Mouse (Mus musculus): ENCODE results near the gene Rpl23. TPM values are rescaled to one million over a fixed set of nuclear protein-coding genes. Genes with fewer than 3 reads are reported as not detected.

Rpl23 gene
- polyA plus RNA-seq, 1 experiment from 2014 or later = 538 TPM

- TF ChIP-seq CTCF (IDR thresholded peaks at IDR 0.05; ENCODE audit: low read depth) = no peak
- Histone ChIP-seq H3K4me3 (ENCODE audit: low read depth, low read length) (no peak overlapping the region), H3K9ac (ENCODE audit: low read depth, low read length) (no peak overlapping the region), H3K27me3 (replicated peaks; ENCODE audit: control insufficient read depth, insufficient read depth, low read length) (no peaks in the 10 kb centered on the region), H3K9me3 (ENCODE audit: control insufficient read depth) (no peaks in the 10 kb centered on the region), H3K4me2 (replicated peaks; ENCODE audit: low read depth) (no peak overlapping the region), H3K27ac (ENCODE audit: low read depth, low read length) (peak overlapping the region; percentile 28; the same call in 1 of the 2 replicates), H3K36me3 (ENCODE audit: control insufficient read depth, insufficient read depth) (peaks cover 65% of the 10 kb centered on the region), H3K4me1 (replicated peaks; ENCODE audit: control insufficient read depth, insufficient read depth, low read length) (peaks cover 7% of the 10 kb centered on the region; the same call in 1 of the 2 replicates)
- 44% methylated on average over 7 of the region's 7 CpGs for WGBS
- no peak for ATAC-seq
Measured at GRCm38 (mm10) chr11:97826414-97826813, 44.2 kb upstream of the Rpl23 start.

GRCm38 (mm10) chr11:97825971-97826370, 43.7 kb upstream of the Rpl23 start:
- Histone ChIP-seq H3K9me3 (ENCODE audit: control insufficient read depth) (no peaks in the 10 kb centered on the region), H3K9ac (ENCODE audit: low read depth, low read length) (no peak overlapping the region), H3K4me3 (ENCODE audit: low read depth, low read length) (no peak overlapping the region), H3K27ac (ENCODE audit: low read depth, low read length) (peak overlapping the region; percentile 28; the same call in 1 of the 2 replicates), H3K4me1 (replicated peaks; ENCODE audit: control insufficient read depth, insufficient read depth, low read length) (peaks cover 7% of the 10 kb centered on the region; the same call in 1 of the 2 replicates), H3K27me3 (replicated peaks; ENCODE audit: control insufficient read depth, insufficient read depth, low read length) (no peaks in the 10 kb centered on the region), H3K4me2 (replicated peaks; ENCODE audit: low read depth) (no peak overlapping the region), H3K36me3 (ENCODE audit: control insufficient read depth, insufficient read depth) (peaks cover 68% of the 10 kb centered on the region)
- no peak for ATAC-seq
- WGBS = 54% methylated on average over 9 of the region's 9 CpGs
- TF ChIP-seq CTCF (IDR thresholded peaks at IDR 0.05; ENCODE audit: low read depth) = no peak

DNA sequence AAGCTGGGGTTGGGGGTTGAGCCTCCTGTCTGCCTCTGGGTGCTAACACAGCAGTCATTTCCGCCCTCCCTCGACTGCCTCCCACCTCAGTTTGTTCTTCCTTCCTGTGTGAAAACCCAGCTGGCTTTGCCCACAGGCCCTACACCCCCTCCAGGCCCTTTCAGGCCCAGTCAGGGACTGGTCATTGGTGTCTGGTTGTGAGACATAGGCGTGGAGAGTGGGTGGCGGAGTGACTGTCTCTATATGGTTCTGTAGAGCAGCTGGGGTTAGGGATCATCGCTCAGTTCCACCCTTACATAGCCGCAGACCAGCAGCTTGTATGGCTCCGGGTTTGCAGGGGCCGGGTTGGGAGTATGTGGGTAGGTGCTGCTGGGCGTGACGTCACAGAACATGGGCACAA, 43.1 kb upstream of the Rpl23 start:
- Histone ChIP-seq H3K9ac (ENCODE audit: low read depth, low read length) (no peak overlapping the region), H3K4me2 (replicated peaks; ENCODE audit: low read depth) (no peak overlapping the region), H3K27me3 (replicated peaks; ENCODE audit: control insufficient read depth, insufficient read depth, low read length) (no peaks in the 10 kb centered on the region), H3K27ac (ENCODE audit: low read depth, low read length) (no peak overlapping the region), H3K4me1 (replicated peaks; ENCODE audit: control insufficient read depth, insufficient read depth, low read length) (peaks cover 9% of the 10 kb centered on the region; the same call in 1 of the 2 replicates), H3K4me3 (ENCODE audit: low read depth, low read length) (no peak overlapping the region), H3K9me3 (ENCODE audit: control insufficient read depth) (no peaks in the 10 kb centered on the region), H3K36me3 (ENCODE audit: control insufficient read depth, insufficient read depth) (peaks cover 71% of the 10 kb centered on the region)
- no peak for ATAC-seq
- 80% methylated on average over 10 of the region's 10 CpGs for WGBS
- no peak for TF ChIP-seq CTCF (IDR thresholded peaks at IDR 0.05; ENCODE audit: low read depth)

GRCm38 (mm10) chr11:97824895-97825294, 42.7 kb upstream of the Rpl23 start:
- Histone ChIP-seq H3K4me1 (replicated peaks; ENCODE audit: control insufficient read depth, insufficient read depth, low read length) (peaks cover 13% of the 10 kb centered on the region; the same call in 1 of the 2 replicates), H3K4me2 (replicated peaks; ENCODE audit: low read depth) (no peak overlapping the region), H3K9me3 (ENCODE audit: control insufficient read depth) (no peaks in the 10 kb centered on the region), H3K27ac (ENCODE audit: low read depth, low read length) (peak overlapping the region; percentile 2; the same call in 1 of the 2 replicates), H3K9ac (ENCODE audit: low read depth, low read length) (no peak overlapping the region), H3K4me3 (ENCODE audit: low read depth, low read length) (no peak overlapping the region), H3K36me3 (ENCODE audit: control insufficient read depth, insufficient read depth) (peaks cover 72% of the 10 kb centered on the region), H3K27me3 (replicated peaks; ENCODE audit: control insufficient read depth, insufficient read depth, low read length) (no peaks in the 10 kb centered on the region)
- TF ChIP-seq CTCF (IDR thresholded peaks at IDR 0.05; ENCODE audit: low read depth) = no peak
- no peak for ATAC-seq
- WGBS = 73% methylated on average over 6 of the region's 6 CpGs

GRCm38 (mm10) chr11:97824168-97824567, 41.9 kb upstream of the Rpl23 start:
- Histone ChIP-seq H3K9me3 (ENCODE audit: control insufficient read depth) (no peaks in the 10 kb centered on the region), H3K4me3 (ENCODE audit: low read depth, low read length) (no peak overlapping the region), H3K36me3 (ENCODE audit: control insufficient read depth, insufficient read depth) (peaks cover 68% of the 10 kb centered on the region), H3K9ac (ENCODE audit: low read depth, low read length) (no peak overlapping the region), H3K4me1 (replicated peaks; ENCODE audit: control insufficient read depth, insufficient read depth, low read length) (peaks cover 13% of the 10 kb centered on the region; the same call in 1 of the 2 replicates), H3K4me2 (replicated peaks; ENCODE audit: low read depth) (no peak overlapping the region), H3K27ac (ENCODE audit: low read depth, low read length) (no peak overlapping the region), H3K27me3 (replicated peaks; ENCODE audit: control insufficient read depth, insufficient read depth, low read length) (no peaks in the 10 kb centered on the region)
- ATAC-seq = no peak
- no peak for TF ChIP-seq CTCF (IDR thresholded peaks at IDR 0.05; ENCODE audit: low read depth)
- 95% methylated on average over 11 of the region's 11 CpGs for WGBS

DNA sequence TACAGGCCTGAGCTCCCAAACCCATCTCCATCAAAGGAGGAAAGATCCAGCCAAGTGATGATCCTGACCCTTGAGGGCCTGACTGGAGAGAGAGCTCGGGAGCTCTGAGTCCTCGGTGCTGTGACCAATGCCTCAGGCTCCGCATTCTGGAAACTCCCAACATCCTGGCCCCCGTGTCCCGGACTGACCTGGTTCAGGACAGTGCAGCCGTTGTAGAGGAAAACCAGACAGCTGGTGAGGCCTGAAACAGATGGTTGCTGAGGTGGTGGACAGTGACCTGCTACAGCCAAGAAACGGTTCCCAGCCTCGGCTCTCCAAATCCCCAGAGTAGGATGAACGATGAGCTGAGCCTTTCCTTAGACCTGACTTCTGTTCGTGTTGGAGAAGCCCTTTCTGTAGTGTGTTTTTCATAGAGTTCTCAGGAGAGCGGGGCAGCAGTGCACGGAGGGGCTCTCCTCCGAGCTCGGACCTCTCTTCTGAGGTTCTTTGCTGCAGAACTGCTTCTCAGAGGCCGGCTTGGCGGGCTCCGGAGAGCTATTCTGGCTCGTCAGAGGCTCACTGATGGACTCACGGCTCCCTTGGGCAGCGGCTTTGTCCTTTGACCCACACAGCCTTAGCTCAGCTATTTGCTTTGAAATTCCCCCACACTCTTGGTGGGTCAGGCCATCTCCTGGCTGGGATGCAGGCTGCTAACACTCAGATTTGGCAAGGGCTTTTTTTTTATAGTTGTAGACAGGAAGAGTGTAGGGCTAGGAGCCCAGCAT, 40.8 kb upstream of the Rpl23 start:
- Histone ChIP-seq H3K36me3 (ENCODE audit: control insufficient read depth, insufficient read depth) (peaks cover 69% of the 10 kb centered on the region), H3K27me3 (replicated peaks; ENCODE audit: control insufficient read depth, insufficient read depth, low read length) (no peaks in the 10 kb centered on the region), H3K4me1 (replicated peaks; ENCODE audit: control insufficient read depth, insufficient read depth, low read length) (peaks cover 23% of the 10 kb centered on the region), H3K4me2 (replicated peaks; ENCODE audit: low read depth) (no peak overlapping the region), H3K27ac (ENCODE audit: low read depth, low read length) (no peak overlapping the region), H3K4me3 (ENCODE audit: low read depth, low read length) (no peak overlapping the region), H3K9ac (ENCODE audit: low read depth, low read length) (no peak overlapping the region), H3K9me3 (ENCODE audit: control insufficient read depth) (no peaks in the 10 kb centered on the region)
- TF ChIP-seq CTCF (IDR thresholded peaks at IDR 0.05; ENCODE audit: low read depth) = no peak
- 81% methylated on average over 20 of the region's 20 CpGs for WGBS
- ATAC-seq = no peak
